Mouse (Mus musculus) thymus, adult 2 months (tissue): ENCODE data around the gene Qdpr. TPM values are rescaled to one million over a fixed set of nuclear protein-coding genes. Genes with fewer than 3 reads are reported as not detected.

Experiments
- DNase-seq: peaks from one replicate; pipeline ENCODE4 v3.0.0; 2021
- H3K27ac ChIP-seq: fragments of 200-500 bp; 2 replicates; pipeline ENCODE4 v1.5.1; 2012; ENCODE audit warnings: low read length, control low read depth; ENCODE audit not compliant: control insufficient read depth, insufficient read depth
- H3K27me3 ChIP-seq: fragments of 200-500 bp; 2 replicates; pipeline ENCODE4 v1.6.1; 2012; ENCODE audit warnings: mild to moderate bottlenecking, low read length, moderate library complexity, mixed read lengths; ENCODE audit not compliant: control insufficient read depth, insufficient read depth
- H3K36me3 ChIP-seq: fragments of 200-500 bp; 2 replicates; pipeline ENCODE4 v1.6.1; 2012; ENCODE audit warnings: mild to moderate bottlenecking, low read length, moderate library complexity; ENCODE audit not compliant: control insufficient read depth, insufficient read depth
- H3K4me1 ChIP-seq: fragments of 200-500 bp; replicated peaks from 2 replicates; pipeline ENCODE4 v1.6.1; 2012; ENCODE audit warnings: low read length; ENCODE audit not compliant: control insufficient read depth, insufficient read depth
- H3K4me3 ChIP-seq: fragments of 200-500 bp; 2 replicates; pipeline ENCODE4 v1.5.1; 2012; ENCODE audit warnings: mild to moderate bottlenecking, low read length, control low read depth, moderate library complexity; ENCODE audit not compliant: control insufficient read depth, insufficient read depth
- CTCF ChIP-seq: fragments of 200-500 bp; IDR thresholded peaks from 2 replicates; pipeline ENCODE4 v1.5.1; 2012; ENCODE audit warnings: mild to moderate bottlenecking, control low read depth, low read length, moderate library complexity, borderline replicate concordance; ENCODE audit not compliant: control insufficient read depth, poor library complexity, insufficient read depth; ENCODE audit errors: extremely low read depth
- POLR2A ChIP-seq: fragments of 200-500 bp; IDR thresholded peaks from 2 replicates; pipeline ENCODE4 v1.6.1; 2012; ENCODE audit warnings: mild to moderate bottlenecking, low read length, control low read depth, moderate library complexity; ENCODE audit not compliant: control insufficient read depth, poor library complexity, insufficient read depth; ENCODE audit errors: extremely low read depth
- WGBS: fragments of 180-500 bp; shearing (Covaris S2); methylation state at CpG from one replicate; pipeline ENCODE4 v1.1.7; 2018; 5-methylcytosine and 5-hydroxymethylcytosine counted together
- polyA plus RNA-seq: library from polyadenylated mRNA; depleted of rRNA; stranded (reverse); fragments of >200 nt; gene quantifications from 2 replicates; pipeline ENCODE4 v1.2.3, GENCODE M21; 2012; rRNA removed

The Qdpr gene
- polyA plus RNA-seq, 1 experiment, result 54.3 TPM

DNA sequence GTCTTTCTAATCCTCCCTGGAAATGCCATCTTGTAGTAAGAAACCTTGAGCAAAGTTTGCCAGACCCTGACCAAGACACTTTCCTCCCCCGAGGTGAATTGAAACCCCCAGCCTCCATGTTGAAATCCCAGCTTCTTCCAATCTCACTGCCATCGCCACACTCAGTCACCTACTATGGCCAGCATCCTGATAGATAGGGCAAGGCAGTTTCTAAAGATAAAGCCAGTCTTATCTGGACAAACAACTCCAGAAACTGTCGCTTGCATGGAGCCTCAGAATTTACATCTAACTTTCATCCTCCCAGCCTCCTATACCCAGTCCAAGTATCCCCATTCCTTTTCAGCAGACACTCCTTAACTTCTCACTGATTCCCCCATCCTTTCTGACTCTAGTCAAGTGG, 33.6 kb downstream of the Qdpr start:
- H3K4me3 ChIP-seq, result no peak overlapping the region
- H3K4me1 ChIP-seq, result no peaks in the 10 kb centered on the region
- H3K36me3 ChIP-seq, result no peaks in the 10 kb centered on the region
- H3K27me3 ChIP-seq, result no peaks in the 10 kb centered on the region
- DNase-seq, result no peak
- TF ChIP-seq POLR2A, result no peak
- TF ChIP-seq CTCF, result no peak
- 91% methylated on average over 3 of the region's 3 CpGs for WGBS
- no peak overlapping the region for H3K27ac ChIP-seq

DNA sequence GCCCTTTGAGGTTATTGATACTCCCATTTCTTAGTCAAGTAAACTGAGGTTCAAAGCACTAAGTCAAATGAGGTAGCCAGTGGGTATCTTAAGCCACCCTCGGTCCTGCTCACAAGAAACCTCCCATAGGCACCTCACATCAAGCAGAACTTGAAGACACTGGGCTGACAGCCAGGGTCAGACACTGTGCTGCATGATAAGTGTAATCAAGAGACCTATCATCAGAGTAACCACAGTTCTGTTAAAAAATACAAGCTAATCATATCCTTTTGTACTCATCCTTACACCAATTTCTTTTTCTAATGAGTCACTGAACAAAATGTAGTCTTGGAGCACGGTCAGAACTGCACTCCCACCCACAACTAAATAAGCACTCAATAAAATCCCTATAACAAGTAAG, 43.9 kb downstream of the Qdpr start:
- Histone ChIP-seq H3K27me3 (no peaks in the 10 kb centered on the region), H3K4me3 (no peak overlapping the region), H3K27ac (no peak overlapping the region), H3K4me1 (no peaks in the 10 kb centered on the region), H3K36me3 (no peaks in the 10 kb centered on the region)
- 83% methylated on average over 2 of the region's 2 CpGs for WGBS
- TF ChIP-seq POLR2A, result no peak
- no peak for TF ChIP-seq CTCF
- DNase-seq, result no peak

DNA sequence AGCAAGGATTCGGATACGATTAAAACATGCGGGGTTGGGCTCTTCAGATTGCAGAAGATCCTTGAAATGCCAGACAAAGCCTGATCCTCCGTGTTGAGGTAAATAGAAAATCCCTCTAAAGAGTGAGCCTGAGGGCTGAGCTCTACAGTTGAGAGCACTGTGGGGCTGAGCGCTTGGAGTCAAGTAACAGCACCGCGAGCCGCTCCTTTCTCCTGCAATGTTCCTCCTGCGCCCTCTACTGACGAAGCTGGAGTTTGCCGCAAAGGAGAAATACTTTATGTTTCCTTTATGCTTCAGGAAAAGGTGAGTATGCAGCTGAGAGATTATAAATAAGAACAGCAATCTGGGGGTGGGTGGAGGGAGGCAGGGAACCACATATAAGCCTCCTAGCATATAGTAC, 47.4 kb downstream of the Qdpr start:
- Histone ChIP-seq H3K36me3 (no peaks in the 10 kb centered on the region), H3K27me3 (no peaks in the 10 kb centered on the region), H3K27ac (no peak overlapping the region), H3K4me3 (no peak overlapping the region), H3K4me1 (no peaks in the 10 kb centered on the region)
- DNase-seq, result peak; percentile 64
- peak; percentile 72; the same call in 1 of the 2 replicates for TF ChIP-seq CTCF
- no peak for TF ChIP-seq POLR2A
- WGBS, result 25% methylated on average over 11 of the region's 11 CpGs

DNA sequence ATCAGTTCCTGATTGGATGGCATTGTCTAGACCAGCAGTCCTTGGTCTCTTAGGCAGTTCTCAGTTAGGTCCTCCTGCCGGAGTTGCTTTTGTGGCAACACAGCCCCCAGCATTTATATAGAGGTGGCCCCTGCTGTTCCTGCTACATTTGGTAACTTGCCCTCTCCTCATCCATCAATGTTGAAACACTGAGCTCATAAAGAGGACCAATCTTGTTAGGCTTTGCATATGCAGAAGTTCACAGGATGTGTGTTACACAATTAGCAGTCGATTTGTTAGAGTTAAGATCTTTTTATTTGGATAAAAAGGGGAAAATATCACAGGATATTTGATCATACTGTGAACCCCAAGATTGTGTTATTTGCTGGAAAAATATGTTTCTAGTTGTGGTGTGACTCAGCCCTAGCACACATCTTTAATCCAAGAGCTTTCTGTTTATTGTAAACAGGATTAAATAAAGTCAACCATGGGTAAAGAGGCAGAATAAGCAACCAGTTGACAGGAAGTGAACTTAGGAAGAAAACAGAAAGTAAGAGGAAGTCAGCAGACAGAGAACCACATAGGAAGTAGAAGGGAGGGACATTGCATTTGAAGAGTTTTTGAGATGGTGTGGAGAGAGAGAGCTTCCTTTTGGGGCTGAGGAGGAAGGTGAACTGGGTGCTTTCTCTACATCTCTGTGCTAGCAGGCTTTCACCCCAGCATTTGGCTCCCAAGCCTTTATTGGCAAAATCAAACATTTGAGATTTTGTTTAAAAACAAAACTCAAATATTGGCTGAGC, 65.8 kb downstream of the Qdpr start:
- 74% methylated on average over 2 of the region's 2 CpGs for WGBS
- Histone ChIP-seq H3K4me1 (no peaks in the 10 kb centered on the region), H3K27ac (no peak overlapping the region), H3K36me3 (no peaks in the 10 kb centered on the region), H3K27me3 (no peaks in the 10 kb centered on the region), H3K4me3 (no peak overlapping the region)
- TF ChIP-seq POLR2A (no peak), CTCF (no peak)
- DNase-seq, result no peak

Other genes starting within 250 kb of the Qdpr start
- gene Clrn2, start 3.5 kb upstream of the Qdpr start, polyA plus RNA-seq, result not detected in 2 replicates
- 14.5 and 14.9 TPM in 2 replicates for gene Lap3, start 43.1 kb upstream of the Qdpr start, polyA plus RNA-seq
- 108 and 125 TPM in 2 replicates for gene Med28, start 70.0 kb upstream of the Qdpr start, polyA plus RNA-seq
- gene Fam184b, start 189.4 kb upstream of the Qdpr start, polyA plus RNA-seq, result 0.05 TPM in 2 replicates
- 6.0 and 8.3 TPM in 2 replicates for gene Ncapg, start 219.7 kb upstream of the Qdpr start, polyA plus RNA-seq